Mouse (Mus musculus): Measurements from ENCODE around the gene Setdb1. TPM values are rescaled to one million over a fixed set of nuclear protein-coding genes. Genes with fewer than 3 reads are reported as not detected.

Gene Setdb1
- total RNA-seq, 2 experiments from 2014 or later = 37.7 to 39.2 TPM

GRCm38 (mm10) chr3:95284062-95284461, 72.9 kb downstream of the Setdb1 start:
- Histone ChIP-seq H3K27ac (peak overlapping the region; percentile 96), H3K4me3 (peak overlapping the region; percentile 75)

GRCm38 (mm10) chr3:95283589-95283941, 73.4 kb downstream of the Setdb1 start:
- TF ChIP-seq CTCF (conservative IDR thresholded peaks at IDR 0.05) = no peak
- peak overlapping the region; percentile 96 for H3K27ac ChIP-seq
- DNase-seq (ENCODE audit: low spot score in 2 of 2) = no peak
- H3K4me3 ChIP-seq = peak overlapping the region; percentile 75

More at GRCm38 (mm10) chr3:95284062-95284461, 72.9 kb downstream of the Setdb1 start:
- no peak for DNase-seq (ENCODE audit: low spot score in 2 of 2)
- TF ChIP-seq CTCF (conservative IDR thresholded peaks at IDR 0.05) = no peak

- H3K4me3 ChIP-seq = peak overlapping the region; percentile 75
- peak; percentile 74 to 77 for DNase-seq (ENCODE audit: low spot score in 2 of 2)
- H3K27ac ChIP-seq = peak overlapping the region; percentile 96
- TF ChIP-seq CTCF (conservative IDR thresholded peaks at IDR 0.05) = peak; percentile 59
Observed at GRCm38 (mm10) chr3:95282865-95283588, 74.0 kb downstream of the Setdb1 start.

- DNase-seq (ENCODE audit: low spot score in 2 of 2) = no peak
- Histone ChIP-seq H3K4me3 (peak overlapping the region; percentile 75), H3K27ac (peak overlapping the region; percentile 96)
- TF ChIP-seq CTCF (conservative IDR thresholded peaks at IDR 0.05) = no peak
Observed at GRCm38 (mm10) chr3:95282381-95282864, 74.6 kb downstream of the Setdb1 start.

GRCm38 (mm10) chr3:95281216-95282126, 75.5 kb downstream of the Setdb1 start, which contains the start of the genes Mindy1 and Prune1:
Mindy1 (plus strand) TSS chr3:95281345.
Prune1 (minus strand) TSS chr3:95282076.
- peak; percentile 98 for DNase-seq (ENCODE audit: low spot score in 2 of 2)
- peak; percentile 66 for TF ChIP-seq CTCF (conservative IDR thresholded peaks at IDR 0.05)
- Histone ChIP-seq H3K4me3 (peak within 1 kb of the TSS; percentile 75), H3K27ac (peak within 1 kb of the TSS; percentile 96)

- Histone ChIP-seq H3K27ac (peak overlapping the region; percentile 96), H3K4me3 (peak overlapping the region; percentile 75)
- TF ChIP-seq CTCF (conservative IDR thresholded peaks at IDR 0.05) = no peak; the same call in 1 of the 2 replicates
- DNase-seq (ENCODE audit: low spot score in 2 of 2) = no peak
Observed at GRCm38 (mm10) chr3:95280747-95281146, 76.3 kb downstream of the Setdb1 start.

GRCm38 (mm10) chr3:95277149-95277551, 79.9 kb downstream of the Setdb1 start:
- Histone ChIP-seq H3K27ac (no peak overlapping the region), H3K4me3 (no peak overlapping the region)
- no peak for DNase-seq (ENCODE audit: low spot score in 2 of 2)
- no peak for TF ChIP-seq CTCF (conservative IDR thresholded peaks at IDR 0.05)

- H3K27ac ChIP-seq = no peak overlapping the region
- TF ChIP-seq CTCF (conservative IDR thresholded peaks at IDR 0.05) = no peak
Observed at GRCm38 (mm10) chr3:95276428-95276934, 80.5 kb downstream of the Setdb1 start.

GRCm38 (mm10) chr3:95275161-95275560, 81.8 kb downstream of the Setdb1 start:
- H3K4me3 ChIP-seq = no peak overlapping the region
- no peak overlapping the region for H3K27ac ChIP-seq
- no peak for DNase-seq (ENCODE audit: low spot score in 2 of 2)
- TF ChIP-seq CTCF (conservative IDR thresholded peaks at IDR 0.05) = no peak

More at GRCm38 (mm10) chr3:95276428-95276934, 80.5 kb downstream of the Setdb1 start:
- no peak for DNase-seq (ENCODE audit: low spot score in 2 of 2)
- no peak overlapping the region for H3K4me3 ChIP-seq

- no peak overlapping the region for H3K27ac ChIP-seq
- DNase-seq (ENCODE audit: low spot score in 2 of 2) = no peak
Observed at GRCm38 (mm10) chr3:95274453-95274852, 82.5 kb downstream of the Setdb1 start.

More at GRCm38 (mm10) chr3:95274453-95274852, 82.5 kb downstream of the Setdb1 start:
- 0 out of 2 replicates have a peak, but pooled peaks have one; percentile 14 for TF ChIP-seq CTCF (conservative IDR thresholded peaks at IDR 0.05)
- H3K4me3 ChIP-seq = no peak overlapping the region

Other genes with a start within 250 kb of the Setdb1 start
- gene Vps72, start 246.2 kb downstream of the Setdb1 start, total RNA-seq (2021) = 10 to 100 TPM; 43.5 to 46.1 TPM
- gene Tmod4, start 232.7 kb downstream of the Setdb1 start, total RNA-seq (2021) = under 1 TPM in 1 of 2 experiments, not detected in 1; 0.71 TPM
- gene Scnm1, start 223.2 kb downstream of the Setdb1 start, total RNA-seq (2021) = 10 to 100 TPM; 50.4 to 57.5 TPM
- 10 to 100 TPM; 16.4 to 16.7 TPM for gene Lysmd1, start 223.1 kb downstream of the Setdb1 start, total RNA-seq (2021)
- gene Tnfaip8l2, start 214.8 kb downstream of the Setdb1 start, total RNA-seq (2021) = 1 to 10 TPM; 2.5 to 2.7 TPM
- 10 to 100 TPM; 33.9 to 46.6 TPM for gene Sema6c, start 196.7 kb downstream of the Setdb1 start, total RNA-seq (2021)
- 10 to 100 TPM; 15.4 to 20.0 TPM for gene Gabpb2, start 139.3 kb downstream of the Setdb1 start, total RNA-seq (2021)
- gene Cdc42se1, start 128.5 kb downstream of the Setdb1 start, total RNA-seq (2021) = 10 to 100 TPM; 67.5 to 77.5 TPM
- gene Mllt11, start 125.0 kb downstream of the Setdb1 start, total RNA-seq (2021) = 100 to 1,000 TPM; 287 to 294 TPM
- under 1 TPM; 0.25 to 0.54 TPM for gene Gm128, start 115.6 kb downstream of the Setdb1 start, total RNA-seq (2021)
- under 1 TPM; 0.37 to 0.69 TPM for gene Bnipl, start 106.0 kb downstream of the Setdb1 start, total RNA-seq (2021)
- 10 to 100 TPM; 19.1 to 22.7 TPM for gene Mindy1, start 75.9 kb downstream of the Setdb1 start, total RNA-seq (2021)
- 10 to 100 TPM; 22.0 to 22.4 TPM for gene Prune1, start 75.1 kb downstream of the Setdb1 start, total RNA-seq (2021)
- 1 to 10 TPM; 1.5 TPM for gene Anxa9, start 50.0 kb downstream of the Setdb1 start, total RNA-seq (2021)
- gene Cers2, start 42.4 kb downstream of the Setdb1 start, total RNA-seq (2021) = 10 to 100 TPM; 53.1 to 63.3 TPM
- gene 4930558C23Rik, start 45.6 kb upstream of the Setdb1 start, total RNA-seq (2021) = not detected
- 10 to 100 TPM; 36.0 to 45.1 TPM for gene Arnt, start 77.2 kb upstream of the Setdb1 start, total RNA-seq (2021)
- gene Ctsk, start 142.1 kb upstream of the Setdb1 start, total RNA-seq (2021) = 1 to 10 TPM; 2.6 TPM
- 10 to 100 TPM; 55.0 to 57.5 TPM for gene Ctss, start 169.6 kb upstream of the Setdb1 start, total RNA-seq (2021)
- gene Hormad1, start 202.5 kb upstream of the Setdb1 start, total RNA-seq (2021) = not detected
- 10 to 100 TPM; 21.6 to 23.2 TPM for gene Golph3l, start 231.7 kb upstream of the Setdb1 start, total RNA-seq (2021)

Measured in layer of hippocampus, adult 2 months (tissue).